Mouse (Mus musculus) liver, embryonic 14.5 days (tissue): ENCODE results near the gene Galntl6. TPM values are rescaled to one million over a fixed set of nuclear protein-coding genes. Genes with fewer than 3 reads are reported as not detected.
"Not testable (repeated sequence)": the region's sequence is repeated elsewhere in the genome, so short reads cannot be mapped to it uniquely, and the experiment has no call there.

ENCODE experiments used
- ATAC-seq: fragments of 200-750 bp; cut with Nextera tagmentation; 2 replicates; pipeline ENCODE4 v1.8.0; 2017; ENCODE audit warnings: moderate number of reproducible peaks, mild to moderate bottlenecking, moderate library complexity; ENCODE audit not compliant: insufficient read depth
- DNase-seq, 3 experiments: peaks; one replicate each; pipeline ENCODE4 v3.0.0-alpha.2; 2012 to 2013; ENCODE audit warnings: low read depth in 3 of 3, low spot score in 3 of 3
- H3K27ac ChIP-seq: fragments of 300-500 bp; sonication (generic); 2 replicates; pipeline ENCODE4 v1.5.1; 2014; ENCODE audit warnings: moderate library complexity, mild to moderate bottlenecking, control low read depth, inconsistent platforms
- H3K27me3 ChIP-seq: fragments of 300-500 bp; sonication (generic); 2 replicates; pipeline ENCODE4 v1.6.1; 2014; ENCODE audit warnings: mild to moderate bottlenecking, low read length, moderate library complexity; ENCODE audit not compliant: control insufficient read depth, insufficient read depth
- H3K36me3 ChIP-seq: fragments of 300-500 bp; sonication (generic); replicated peaks from 2 replicates; pipeline ENCODE4 v1.6.1; 2014; ENCODE audit warnings: low read depth; ENCODE audit not compliant: control insufficient read depth, insufficient read depth
- H3K4me1 ChIP-seq, 2 experiments: fragments of 200-500 bp in 1 of 2; fragments of 300-500 bp in 1 of 2; sonication (generic) in 1 of 2; replicated peaks; 2 replicates each; pipeline ENCODE4 v1.6.1; 2012 to 2014; ENCODE audit warnings: antibody characterized with exemption in 1 of 2, inconsistent platforms in 1 of 2, low read length in 1 of 2; ENCODE audit not compliant: control insufficient read depth in 2 of 2, insufficient read depth in 2 of 2
- H3K4me2 ChIP-seq: fragments of 300-500 bp; sonication (generic); 2 replicates; pipeline ENCODE4 v1.6.1; 2014; ENCODE audit warnings: low read depth, mild to moderate bottlenecking, control low read depth, moderate library complexity
- H3K4me3 ChIP-seq, 2 experiments: fragments of 200-500 bp in 1 of 2; fragments of 300-500 bp in 1 of 2; sonication (generic) in 1 of 2; 2 replicates each; pipeline ENCODE4 v1.5.1; 2012 to 2014; ENCODE audit warnings: low read depth in 2 of 2, low read length in 2 of 2, mild to moderate bottlenecking in 2 of 2, control low read depth in 1 of 2, inconsistent platforms in 1 of 2, moderate library complexity in 1 of 2; ENCODE audit not compliant: insufficient read depth in 1 of 2
- H3K9ac ChIP-seq: fragments of 300-500 bp; sonication (generic); replicated peaks from 2 replicates; pipeline ENCODE4 v1.6.1; 2014; ENCODE audit warnings: mild to moderate bottlenecking, control low read depth, moderate library complexity
- H3K9me3 ChIP-seq: fragments of 300-500 bp; sonication (generic); 2 replicates; pipeline ENCODE4 v1.6.1; 2016; ENCODE audit warnings: low read length, mixed read lengths; ENCODE audit not compliant: control insufficient read depth
- CTCF ChIP-seq: IDR thresholded peaks from 2 replicates; pipeline ENCODE4 v1.5.1; 2016; ENCODE audit warnings: antibody characterized with exemption, low read depth, control low read depth
- EP300 ChIP-seq: IDR thresholded peaks from 2 replicates; pipeline ENCODE4 v1.6.1; 2016; ENCODE audit warnings: antibody characterized with exemption, low read depth
- WGBS: fragments of 180-500 bp; shearing (Covaris S2); extraction: QIAGEN DNeasy Blood & Tissue Kit; methylation state at CpG from one replicate; pipeline ENCODE4 v1.1.7; 2014; ENCODE audit not compliant: insufficient replicate concordance; 5-methylcytosine and 5-hydroxymethylcytosine counted together
- polyA plus RNA-seq, 2 experiments: library from polyadenylated mRNA; depleted of rRNA in 1 of 2; stranded (reverse) in 1 of 2; unstranded in 1 of 2; fragments of >200 nt; fragmentation: Nextera tagmentation in 1 of 2; extraction: Ambion mirVana in 1 of 2; gene quantifications; 2 replicates each; pipeline versions ENCODE4 v1.2.1 to v1.2.3; 2012 to 2014

Galntl6 gene
- polyA plus RNA-seq, 2 experiments, result not detected

DNA sequence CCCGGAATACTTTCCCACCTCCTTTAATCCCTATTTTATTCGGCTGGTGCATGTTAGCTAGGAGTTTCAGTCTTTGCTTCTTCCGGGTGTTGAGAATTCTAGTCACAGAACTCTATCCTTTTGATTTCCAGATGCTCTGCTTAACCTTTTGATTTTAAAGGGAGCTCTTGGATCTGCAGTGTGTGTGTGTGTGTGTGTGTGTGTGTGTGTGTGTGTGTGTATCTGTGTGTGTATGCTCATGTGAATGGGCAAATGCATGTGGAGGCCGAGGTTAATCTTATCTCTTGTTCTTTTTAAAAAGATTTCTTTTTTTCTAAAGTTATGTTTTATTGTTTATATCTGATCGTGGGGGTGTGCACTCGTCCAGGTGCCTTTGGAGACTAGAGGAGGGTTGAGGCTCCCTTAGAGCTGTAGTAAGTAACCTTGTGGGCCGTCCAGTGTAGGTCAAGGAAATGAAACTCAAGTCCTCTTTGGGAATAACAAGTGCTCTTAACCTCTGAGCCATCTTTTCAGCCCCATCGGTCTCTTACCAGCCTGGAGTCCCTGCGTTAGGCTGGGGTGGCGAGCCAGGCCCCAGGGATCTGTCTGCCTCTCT, 1145.9 kb downstream of the Galntl6 start:
- H3K9ac ChIP-seq, result no peak overlapping the region
- H3K27ac ChIP-seq, result no peak overlapping the region
- 46% methylated on average over 10 of the region's 10 CpGs for WGBS
- DNase-seq (no peak), ATAC-seq (no peak)
- H3K4me2 ChIP-seq, result no peak overlapping the region
- no peaks in the 10 kb centered on the region for H3K9me3 ChIP-seq
- H3K36me3 ChIP-seq, result no peaks in the 10 kb centered on the region
- no peak overlapping the region for H3K4me3 ChIP-seq
- no peaks in the 10 kb centered on the region for H3K27me3 ChIP-seq
- TF ChIP-seq CTCF (no peak), EP300 (no peak)
- H3K4me1 ChIP-seq, result no peaks in the 10 kb centered on the region

DNA sequence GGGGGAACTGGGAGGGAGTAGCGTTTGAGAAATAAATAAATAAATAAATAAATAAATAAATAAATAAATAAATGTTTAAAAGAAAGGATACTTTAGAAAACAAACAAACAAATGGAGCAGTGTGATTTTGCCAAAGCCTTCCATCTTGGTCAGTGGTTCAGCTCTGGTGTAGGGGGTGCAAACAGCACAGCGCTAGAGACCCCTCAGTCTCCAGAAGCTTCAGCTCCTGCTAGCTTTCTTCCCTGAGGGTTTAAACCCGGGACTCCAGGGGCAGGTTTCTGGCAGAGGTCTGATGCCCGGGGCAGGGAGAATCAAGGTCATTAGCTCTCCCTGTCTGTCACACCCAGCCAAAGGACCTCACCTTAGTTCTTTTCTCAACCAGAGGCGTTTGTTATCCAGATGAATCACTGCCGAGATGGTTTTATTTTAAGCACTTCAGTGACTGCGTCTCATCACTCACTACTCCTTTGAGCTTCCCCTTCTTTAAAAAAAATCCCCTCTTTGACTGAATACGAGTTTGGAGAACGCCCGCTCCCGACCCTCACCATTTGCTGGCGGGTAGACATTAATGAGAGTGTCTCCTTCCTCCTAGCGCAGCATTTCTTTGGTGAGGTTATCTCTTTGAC, 1146.6 kb downstream of the Galntl6 start:
- no peak for ATAC-seq
- TF ChIP-seq EP300 (no peak), CTCF (no peak)

DNA sequence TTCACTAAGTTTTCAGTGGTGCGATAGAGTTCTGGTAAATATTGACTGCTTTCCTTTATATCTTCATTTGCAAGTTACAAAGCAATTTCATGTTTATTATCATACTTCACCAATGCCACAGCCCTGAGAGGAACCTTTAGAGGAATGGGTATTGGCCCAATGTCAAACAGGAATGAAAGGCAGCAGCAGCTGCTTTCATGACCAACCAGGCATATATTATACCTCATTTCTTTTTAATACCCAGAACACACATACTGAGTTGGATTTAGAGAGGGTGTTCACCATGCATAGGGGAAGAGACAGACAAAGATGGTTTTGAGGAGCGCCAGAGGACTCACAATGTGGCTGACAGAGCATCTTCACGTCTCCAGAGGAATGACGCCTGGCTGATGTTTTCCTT, 1147.2 kb downstream of the Galntl6 start:
- 69% methylated on average over 4 of the region's 4 CpGs for WGBS
- TF ChIP-seq CTCF, result no peak

More for the DNA sequence above, 1146.6 kb downstream of the Galntl6 start:
- Histone ChIP-seq H3K27ac (no peak overlapping the region), H3K9me3 (no peaks in the 10 kb centered on the region), H3K9ac (no peak overlapping the region), H3K27me3 (no peaks in the 10 kb centered on the region), H3K4me1 (no peaks in the 10 kb centered on the region), H3K4me2 (no peak overlapping the region), H3K36me3 (no peaks in the 10 kb centered on the region), H3K4me3 (no peak overlapping the region)
- no peak for DNase-seq
- WGBS, result 11% methylated on average over 13 of the region's 13 CpGs

DNA sequence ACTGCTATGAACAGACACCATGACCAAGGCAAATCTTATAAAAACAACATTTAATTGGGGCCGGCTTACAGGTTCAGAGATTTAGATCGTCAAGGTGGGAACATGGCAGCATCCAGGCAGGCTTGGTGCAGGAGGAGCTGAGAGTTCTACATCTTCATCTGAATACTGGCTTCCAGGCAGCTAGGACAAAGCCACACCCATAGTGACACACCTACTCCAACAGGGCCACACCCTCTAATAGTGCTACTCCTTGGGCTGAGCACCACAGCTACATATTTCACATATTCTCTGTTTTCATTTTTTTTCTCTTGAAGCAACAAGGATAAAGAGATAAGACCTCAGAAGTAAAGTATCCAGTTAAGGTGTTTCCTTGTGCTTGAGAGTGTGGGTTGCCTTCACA, 1149.8 kb downstream of the Galntl6 start:
- not testable (repeated sequence) for H3K4me3 ChIP-seq, H3K27me3 ChIP-seq, H3K9me3 ChIP-seq, H3K27ac ChIP-seq, DNase-seq, H3K4me1 ChIP-seq, H3K9ac ChIP-seq, H3K4me2 ChIP-seq, H3K36me3 ChIP-seq, ATAC-seq
- WGBS, result 58% methylated on average over 2 of the region's 2 CpGs

More for the DNA sequence above, 1147.2 kb downstream of the Galntl6 start:
- Histone ChIP-seq H3K4me3 (no peak overlapping the region), H3K4me2 (no peak overlapping the region), H3K9me3 (no peaks in the 10 kb centered on the region), H3K27ac (no peak overlapping the region), H3K27me3 (no peaks in the 10 kb centered on the region), H3K9ac (no peak overlapping the region), H3K36me3 (no peaks in the 10 kb centered on the region), H3K4me1 (no peaks in the 10 kb centered on the region)
- DNase-seq (no peak), ATAC-seq (no peak)

DNA sequence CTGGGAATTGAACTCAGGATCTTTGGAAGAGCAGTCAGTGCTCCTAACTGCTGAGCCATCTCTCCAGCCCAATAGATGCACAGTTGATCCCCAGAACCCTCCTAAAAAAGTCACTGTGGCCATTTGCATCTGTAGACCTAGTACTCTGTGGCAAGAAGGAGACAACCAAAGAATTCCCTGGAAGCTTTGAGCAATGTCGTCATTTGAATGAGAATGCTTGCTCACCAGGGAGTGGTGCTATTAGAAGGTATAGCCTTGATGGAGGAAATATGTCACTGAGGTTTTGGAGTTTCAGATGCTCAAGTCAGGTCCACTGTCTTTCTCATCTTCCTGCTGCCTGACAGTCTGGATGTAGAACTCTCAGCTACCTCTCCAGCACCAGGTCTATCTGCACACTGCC, 1151.5 kb downstream of the Galntl6 start:
- ATAC-seq, result no peak
- H3K36me3 ChIP-seq, result no peaks in the 10 kb centered on the region
- whole genome bisulfite sequencing, result 48% methylated on average over 1 of the region's 1 CpGs
- TF ChIP-seq EP300, result no peak
- TF ChIP-seq CTCF, result no peak
- no peak overlapping the region for H3K9ac ChIP-seq
- H3K4me2 ChIP-seq, result no peak overlapping the region
- no peak overlapping the region for H3K4me3 ChIP-seq
- H3K27ac ChIP-seq, result no peak overlapping the region
- no peaks in the 10 kb centered on the region for H3K27me3 ChIP-seq
- no peaks in the 10 kb centered on the region for H3K4me1 ChIP-seq
- no peaks in the 10 kb centered on the region for H3K9me3 ChIP-seq
- DNase-seq, result no peak
